Mouse (Mus musculus): ENCODE measurements at regions not wholly inside any gene's neighbourhood (a gene's known extent, or its start where the extent isn't known, plus 50 kb on each side); places are given as distances from the start of the nearest gene placed in this dataset.

GRCm38 (mm10) chr16:54592643-54593042 lies 705.1 kb downstream of the Zpld1 start:
- WGBS = 41% methylated on average over 2 of the region's 2 CpGs
- Histone ChIP-seq H3K4me1 (ENCODE audit: control insufficient read depth, insufficient read depth, low read length) (no peaks in the 10 kb centered on the region), H3K4me3 (ENCODE audit: insufficient read depth, low read depth, low read length) (no peak overlapping the region), H3K27ac (ENCODE audit: insufficient read depth, low read depth, low read length) (no peak overlapping the region)
- TF ChIP-seq CTCF (IDR thresholded peaks at IDR 0.05; ENCODE audit: insufficient read depth, low read depth, low read length) (no peak), POLR2A (IDR thresholded peaks at IDR 0.05; ENCODE audit: insufficient read depth, low read depth, low read length) (no peak)

Measured in olfactory bulb, adult 2 months (tissue).